In the genomic region with DNA sequence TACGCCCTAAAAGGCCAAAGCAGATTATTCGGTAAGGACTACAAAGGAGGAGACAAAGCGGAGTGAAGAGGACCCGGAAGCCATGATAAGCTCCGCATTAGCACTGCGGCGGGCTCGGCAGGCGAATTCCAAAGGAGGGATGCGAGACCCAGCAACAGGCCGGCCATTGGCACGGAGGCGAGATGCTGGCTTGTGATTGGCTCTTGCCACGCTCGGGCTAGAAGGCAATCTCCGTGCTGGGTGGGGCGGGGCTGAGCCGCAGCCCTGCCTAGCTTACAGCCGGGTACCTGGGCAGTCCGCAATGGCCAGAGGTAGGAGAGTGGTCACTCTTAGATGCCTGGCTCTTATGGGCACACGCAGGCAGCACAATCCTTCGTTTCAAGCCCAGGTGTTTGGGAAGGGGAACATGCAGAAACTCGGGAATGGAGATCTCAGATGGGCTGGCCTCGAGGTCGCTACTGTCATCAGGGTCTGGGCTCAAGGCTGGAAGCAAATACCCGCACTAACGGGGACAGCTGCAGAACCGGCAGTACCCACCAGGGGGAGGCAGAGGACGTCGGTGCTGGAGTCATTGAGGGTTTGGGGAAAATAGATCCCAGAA, we compare ENCODE assay signal across 8 mouse cellular contexts. TPM values are rescaled to one million over a fixed set of nuclear protein-coding genes. Genes with fewer than 3 reads are reported as not detected.
A peak's percentile ranks its signal among the peaks of the same experiment; 100 is the strongest.
DNase-seq lines count a peak whose midpoint lies in the region; ATAC-seq and TF ChIP-seq lines count a peak whose summit lies in the region.

No protein-coding gene starts in this region.

- peak overlapping the region; percentile 78 for H3K4me2 ChIP-seq in forebrain, embryonic 13.5 days
- peak overlapping the region; percentile 64 for H3K4me2 ChIP-seq in liver, embryonic 16.5 days (ENCODE audit: low read depth, low read length)
- H3K4me2 ChIP-seq in neural tube, embryonic 13.5 days = peak overlapping the region; percentile 64

- no peak overlapping the region for H3K9ac ChIP-seq in ES-Bruce4 (ENCODE audit: low read depth, poor library complexity, severe bottlenecking)
- peak overlapping the region; percentile 58 for H3K9ac ChIP-seq in forebrain, embryonic 13.5 days
- peak overlapping the region; percentile 7; the same call in 1 of the 2 replicates for H3K9ac ChIP-seq in liver, embryonic 16.5 days (ENCODE audit: low read depth, low read length)
- H3K9ac ChIP-seq in neural tube, embryonic 13.5 days = peak overlapping the region; percentile 63

- peak; percentile 49; the same call in 1 of the 2 replicates for TF ChIP-seq EP300 in ES-Bruce4 (IDR thresholded peaks at IDR 0.05; ENCODE audit: insufficient read depth, low read depth, low read length)

- peaks cover 2% of the 10 kb centered on the region for H3K4me1 ChIP-seq in ES-Bruce4 (ENCODE audit: control insufficient read depth, insufficient read depth, low read length)
- H3K4me1 ChIP-seq in forebrain, embryonic 13.5 days = peaks cover 31% of the 10 kb centered on the region
- peaks cover 33% of the 10 kb centered on the region for H3K4me1 ChIP-seq in liver, embryonic 16.5 days (ENCODE audit: control insufficient read depth, low read depth, low read length)
- H3K4me1 ChIP-seq in neural tube, embryonic 13.5 days (replicated peaks) = peaks cover 24% of the 10 kb centered on the region

- WGBS in forebrain, embryonic 13.5 days = under 1% methylated on average over 30 of the region's 30 CpGs
- WGBS in large intestine, adult 2 months = 2% methylated on average over 30 of the region's 30 CpGs
- whole genome bisulfite sequencing in liver, embryonic 16.5 days (ENCODE audit: insufficient replicate concordance) = 8% methylated on average over 30 of the region's 30 CpGs
- under 1% methylated on average over 30 of the region's 30 CpGs for WGBS in neural tube, embryonic 13.5 days

- DNase-seq in c-Kit-positive CD71-positive TER-119-positive erythroid progenitor cells, embryonic 14.5 days (ENCODE audit: low spot score) = peak; percentile 65
- peak; percentile 95 to 97 for DNase-seq in heart, postnatal 10 days
- DNase-seq in large intestine, adult 2 months (ENCODE audit: low read depth, low spot score) = peak; percentile 67
- peak; percentile 92 for DNase-seq in telencephalon, adult 2 months (ENCODE audit: low read depth, low spot score)

- H3K4me3 ChIP-seq in ES-Bruce4 (ENCODE audit: low read depth, low read length) = peak overlapping the region; percentile 79
- peak overlapping the region; percentile 38 for H3K4me3 ChIP-seq in forebrain, embryonic 13.5 days
- H3K4me3 ChIP-seq in liver, embryonic 16.5 days (ENCODE audit: low read depth, low read length) = peak overlapping the region; percentile 45
- peak overlapping the region; percentile 36 for H3K4me3 ChIP-seq in neural tube, embryonic 13.5 days

- ATAC-seq in forebrain, embryonic 13.5 days = peak; percentile 94
- peak; percentile 78 for ATAC-seq in liver, embryonic 16.5 days (ENCODE audit: low read depth)
- ATAC-seq in neural tube, embryonic 13.5 days (ENCODE audit: low read depth) = peak; percentile 96

- H3K9me3 ChIP-seq in ES-Bruce4 (replicated peaks; ENCODE audit: control insufficient read depth, insufficient read depth, low read length, poor library complexity, severe bottlenecking) = no peaks in the 10 kb centered on the region
- H3K9me3 ChIP-seq in forebrain, embryonic 13.5 days (replicated peaks) = no peaks in the 10 kb centered on the region
- no peaks in the 10 kb centered on the region for H3K9me3 ChIP-seq in liver, embryonic 16.5 days (replicated peaks; ENCODE audit: control insufficient read depth, low read length)
- no peaks in the 10 kb centered on the region for H3K9me3 ChIP-seq in neural tube, embryonic 13.5 days

- H3K27me3 ChIP-seq in ES-Bruce4 (ENCODE audit: control insufficient read depth, insufficient read depth, low read length, poor library complexity, severe bottlenecking) = no peaks in the 10 kb centered on the region
- no peaks in the 10 kb centered on the region for H3K27me3 ChIP-seq in forebrain, embryonic 13.5 days
- H3K27me3 ChIP-seq in liver, embryonic 16.5 days (ENCODE audit: control insufficient read depth, insufficient read depth, low read depth, low read length) = no peaks in the 10 kb centered on the region
- no peaks in the 10 kb centered on the region for H3K27me3 ChIP-seq in neural tube, embryonic 13.5 days

- H3K36me3 ChIP-seq in ES-Bruce4 (ENCODE audit: control insufficient read depth, insufficient read depth, low read length, poor library complexity, severe bottlenecking) = peaks cover 20% of the 10 kb centered on the region
- H3K36me3 ChIP-seq in forebrain, embryonic 13.5 days (ENCODE audit: poor library complexity, severe bottlenecking) = peaks cover 34% of the 10 kb centered on the region
- no peaks in the 10 kb centered on the region; the same call in 1 of the 2 replicates for H3K36me3 ChIP-seq in liver, embryonic 16.5 days (ENCODE audit: control insufficient read depth, insufficient read depth)
- H3K36me3 ChIP-seq in neural tube, embryonic 13.5 days = peaks cover 31% of the 10 kb centered on the region

- peak overlapping the region; percentile 67 for H3K27ac ChIP-seq in ES-Bruce4 (ENCODE audit: insufficient read depth, low read length)
- H3K27ac ChIP-seq in forebrain, embryonic 13.5 days = peak overlapping the region; percentile 84
- H3K27ac ChIP-seq in liver, embryonic 16.5 days (ENCODE audit: low read length) = no peak overlapping the region
- peak overlapping the region; percentile 82 for H3K27ac ChIP-seq in neural tube, embryonic 13.5 days (replicated peaks)

- TF ChIP-seq POLR2A in ES-Bruce4 (IDR thresholded peaks at IDR 0.05; ENCODE audit: insufficient read depth, low read length) = no peak

- intact Hi-C loops in heart, postnatal 10 days (cut with DNase I) = loop anchor here (1.0 to 5.0 kb wide), 2 partner anchors 32 to 79 kb away; partner anchors contain the start of gene Zp3

- peak; percentile 96 for TF ChIP-seq CTCF in ES-Bruce4 (IDR thresholded peaks at IDR 0.05; ENCODE audit: low read depth, low read length)

RNA-seq across cellular contexts. Expression of gene Hspb1, which starts 15.9 kb away (rescaled TPM):
- polyA plus RNA-seq in ES-Bruce4 (2011; ENCODE audit: insufficient read depth, insufficient read length, low read depth, missing spikeins) = 426 and 500 TPM in 2 replicates
- polyA plus RNA-seq in forebrain, embryonic 13.5 days (2015; fragmentation: Nextera tagmentation; extraction: Ambion mirVana) = 3.9 and 4.3 TPM in 2 replicates
- 100 to 1,000 TPM; 304 to 329 TPM for total RNA-seq in heart, postnatal 10 days (2021)
- polyA plus RNA-seq in large intestine, adult 2 months (2012; rRNA removed) = 119 and 133 TPM in 2 replicates
- polyA plus RNA-seq in liver, embryonic 16.5 days (2015; fragmentation: Nextera tagmentation; extraction: Ambion mirVana) = 9.8 and 19.9 TPM in 2 replicates
- 15.8 and 19.3 TPM in 2 replicates for polyA plus RNA-seq in neural tube, embryonic 13.5 days (2015; fragmentation: Nextera tagmentation; extraction: Ambion mirVana)

RNA-seq across cellular contexts. Expression of gene Ywhag, which starts 30.8 kb away (rescaled TPM):
- polyA plus RNA-seq in ES-Bruce4 (2011; ENCODE audit: insufficient read depth, insufficient read length, low read depth, missing spikeins) = 372 TPM in 2 replicates
- polyA plus RNA-seq in forebrain, embryonic 13.5 days (2015; fragmentation: Nextera tagmentation; extraction: Ambion mirVana) = 424 and 485 TPM in 2 replicates
- 100 to 1,000 TPM; 321 to 334 TPM for total RNA-seq in heart, postnatal 10 days (2021)
- polyA plus RNA-seq in large intestine, adult 2 months (2012; rRNA removed) = 41.6 and 44.1 TPM in 2 replicates
- 59.2 and 60.1 TPM in 2 replicates for polyA plus RNA-seq in liver, embryonic 16.5 days (2015; fragmentation: Nextera tagmentation; extraction: Ambion mirVana)
- 665 and 740 TPM in 2 replicates for polyA plus RNA-seq in neural tube, embryonic 13.5 days (2015; fragmentation: Nextera tagmentation; extraction: Ambion mirVana)
